In genomic region chr17:87448339-87448738, GRCm38 (mm10) we compare ENCODE assay signal across 26 mouse cellular contexts. TPM values are rescaled to one million over a fixed set of nuclear protein-coding genes. Genes with fewer than 3 reads are reported as not detected.
DNase-seq lines count a peak whose midpoint lies in the region; ATAC-seq and TF ChIP-seq lines count a peak whose summit lies in the region.
"Had no signal": no experiment of that assay in that cellular context is flagged by ENCODE, and none has a peak within 500 bp of the region (broad histone marks: within the 10 kb centered on the region; RNA-seq: fewer than 3 reads in every experiment).

No protein-coding gene starts in this region.

- no peak overlapping the region for H3K4me3 ChIP-seq in gastrocnemius, adult 2 months
- no peak overlapping the region for H3K4me3 ChIP-seq in midbrain, embryonic 15.5 days
- H3K4me3 ChIP-seq in midbrain, embryonic 11.5 days (ENCODE audit: low read depth, low read length): no peak overlapping the region
- H3K4me3 ChIP-seq in hindbrain, embryonic 16.5 days (ENCODE audit: low read length): no peak overlapping the region
- H3K4me3 ChIP-seq in neural tube, embryonic 15.5 days (replicated peaks): no peak overlapping the region

- 86% methylated on average over 9 of the region's 9 CpGs for WGBS in midbrain, embryonic 15.5 days
- WGBS in midbrain, embryonic 11.5 days: 94% methylated on average over 9 of the region's 9 CpGs
- WGBS in hindbrain, embryonic 16.5 days: 77% methylated on average over 9 of the region's 9 CpGs
- WGBS in neural tube, embryonic 15.5 days: 85% methylated on average over 9 of the region's 9 CpGs

- H3K36me3 ChIP-seq in midbrain, embryonic 15.5 days (replicated peaks): no peaks in the 10 kb centered on the region
- H3K36me3 ChIP-seq in midbrain, embryonic 11.5 days (ENCODE audit: control insufficient read depth, insufficient read depth, low read length): no peaks in the 10 kb centered on the region
- H3K36me3 ChIP-seq in hindbrain, embryonic 16.5 days (ENCODE audit: control insufficient read depth, insufficient read depth, low read length): no peaks in the 10 kb centered on the region
- H3K36me3 ChIP-seq in neural tube, embryonic 15.5 days: no peaks in the 10 kb centered on the region
- H3K36me3 ChIP-seq: embryonic facial prominence, embryonic 13.5 days; limb, embryonic 13.5 days; midbrain, embryonic 12.5 days had no signal

- H3K4me1 ChIP-seq in midbrain, embryonic 15.5 days: peaks cover 23% of the 10 kb centered on the region
- peaks cover 19% of the 10 kb centered on the region for H3K4me1 ChIP-seq in midbrain, embryonic 11.5 days (ENCODE audit: control insufficient read depth, insufficient read depth, low read length)
- H3K4me1 ChIP-seq in hindbrain, embryonic 16.5 days (ENCODE audit: control insufficient read depth, insufficient read depth, low read depth, low read length): peaks cover 18% of the 10 kb centered on the region
- peaks cover 22% of the 10 kb centered on the region for H3K4me1 ChIP-seq in neural tube, embryonic 15.5 days

- no peak overlapping the region for H3K9ac ChIP-seq in midbrain, embryonic 15.5 days
- H3K9ac ChIP-seq in midbrain, embryonic 11.5 days (ENCODE audit: low read length): no peak overlapping the region
- no peak overlapping the region for H3K9ac ChIP-seq in hindbrain, embryonic 16.5 days (ENCODE audit: low read depth, low read length)
- no peak overlapping the region for H3K9ac ChIP-seq in neural tube, embryonic 15.5 days (replicated peaks)

- no peaks in the 10 kb centered on the region for H3K27me3 ChIP-seq in midbrain, embryonic 15.5 days (replicated peaks)
- H3K27me3 ChIP-seq in midbrain, embryonic 11.5 days (ENCODE audit: control insufficient read depth, insufficient read depth, low read length): no peaks in the 10 kb centered on the region
- no peaks in the 10 kb centered on the region for H3K27me3 ChIP-seq in hindbrain, embryonic 16.5 days (replicated peaks; ENCODE audit: control insufficient read depth, insufficient read depth, low read length)
- H3K27me3 ChIP-seq in neural tube, embryonic 15.5 days (replicated peaks): no peaks in the 10 kb centered on the region
- H3K27me3 ChIP-seq: embryonic facial prominence, embryonic 13.5 days; heart, embryonic 12.5 days; limb, embryonic 13.5 days; Patski had no signal

- no peaks in the 10 kb centered on the region for H3K9me3 ChIP-seq in midbrain, embryonic 15.5 days
- H3K9me3 ChIP-seq in midbrain, embryonic 11.5 days (ENCODE audit: control insufficient read depth, low read length): no peaks in the 10 kb centered on the region
- no peaks in the 10 kb centered on the region for H3K9me3 ChIP-seq in hindbrain, embryonic 16.5 days (ENCODE audit: control insufficient read depth, low read length)
- no peaks in the 10 kb centered on the region for H3K9me3 ChIP-seq in neural tube, embryonic 15.5 days (replicated peaks)
- H3K9me3 ChIP-seq: embryonic facial prominence, embryonic 13.5 days; heart, embryonic 12.5 days; limb, embryonic 13.5 days; midbrain, embryonic 12.5 days had no signal

- peak overlapping the region; percentile 99; the same call in 1 of the 2 replicates for H3K27ac ChIP-seq in gastrocnemius, adult 2 months
- peak overlapping the region; percentile 99; the same call in 1 of the 2 replicates for H3K27ac ChIP-seq in midbrain, embryonic 15.5 days
- H3K27ac ChIP-seq in midbrain, embryonic 11.5 days (ENCODE audit: low read depth, low read length): no peak overlapping the region
- peak overlapping the region; percentile 99; the same call in 1 of the 2 replicates for H3K27ac ChIP-seq in hindbrain, embryonic 16.5 days (ENCODE audit: low read depth, low read length)
- peak overlapping the region; percentile 98 for H3K27ac ChIP-seq in neural tube, embryonic 15.5 days (replicated peaks)
- H3K27ac ChIP-seq: limb, embryonic 13.5 days had no signal

- ATAC-seq in midbrain, embryonic 15.5 days (replicated peaks): no peak
- no peak for ATAC-seq in midbrain, embryonic 11.5 days (ENCODE audit: low FRiP score)
- ATAC-seq in hindbrain, embryonic 16.5 days: no peak
- no peak for ATAC-seq in neural tube, embryonic 15.5 days (ENCODE audit: low FRiP score)
- ATAC-seq: activated CD4-positive, CD25-positive, alpha-beta regulatory T cell, adult 4 months; intestine, postnatal 0 days; Patski had no signal

- TF ChIP-seq CTCF in gastrocnemius, adult 2 months (IDR thresholded peaks at IDR 0.05): no peak

- no peak overlapping the region for H3K4me2 ChIP-seq in midbrain, embryonic 15.5 days
- no peak overlapping the region for H3K4me2 ChIP-seq in midbrain, embryonic 11.5 days
- H3K4me2 ChIP-seq in hindbrain, embryonic 16.5 days (ENCODE audit: low read length): no peak overlapping the region
- no peak overlapping the region for H3K4me2 ChIP-seq in neural tube, embryonic 15.5 days

- intact Hi-C loops in gastrocnemius, adult 2 months (cut with DNase I): loop anchor here (5.0 kb wide), 1 partner anchor 124 kb away; no protein-coding TSS in a partner anchor

- no peak for DNase-seq in gastrocnemius, adult 2 months
- DNase-seq in gastrocnemius, adult 8-10 months (ENCODE audit: low spot score in 2 of 2): no peak
- DNase-seq in midbrain, embryonic 11.5 days (ENCODE audit: low spot score, missing footprints): no peak
- no peak for DNase-seq in right cerebral cortex, adult 2 months (ENCODE audit: low spot score in 2 of 2)
- DNase-seq: adrenal gland, postnatal 36 days; gastrocnemius, postnatal 36 days; heart, postnatal 4 days; kidney, postnatal 14 days; layer of hippocampus, adult 9-11 months; lung, embryonic 14.5 days; lung, postnatal 4 days; thymus, postnatal 4 days had no signal

RNA-seq across cellular contexts. Expression of gene Calm2, which starts 1.6 kb away (rescaled TPM):
- total RNA-seq in gastrocnemius, adult 2 months (2021): 100 to 1,000 TPM; 181 to 192 TPM
- total RNA-seq in gastrocnemius, adult 8-10 months (2022): 100 to 1,000 TPM; 155 to 194 (median 178) TPM
- 1,861 and 1,975 TPM in 2 replicates for polyA plus RNA-seq in midbrain, embryonic 15.5 days (2015; fragmentation: Nextera tagmentation; extraction: Ambion mirVana)
- polyA plus RNA-seq in midbrain, embryonic 11.5 days (2014; fragmentation: Nextera tagmentation; extraction: Ambion mirVana): 1,326 and 1,445 TPM in 2 replicates
- 2,782 and 3,155 TPM in 2 replicates for polyA plus RNA-seq in hindbrain, embryonic 16.5 days (2015; fragmentation: Nextera tagmentation; extraction: Ambion mirVana)
- 3,061 and 3,386 TPM in 2 replicates for polyA plus RNA-seq in neural tube, embryonic 15.5 days (2015; fragmentation: Nextera tagmentation; extraction: Ambion mirVana)

RNA-seq across cellular contexts. Expression of gene Stpg4, which starts 20.8 kb away (rescaled TPM):
- not detected for total RNA-seq in gastrocnemius, adult 2 months (2021)
- total RNA-seq in gastrocnemius, adult 8-10 months (2022): not detected
- 0.42 and 0.54 TPM in 2 replicates for polyA plus RNA-seq in midbrain, embryonic 15.5 days (2015; fragmentation: Nextera tagmentation; extraction: Ambion mirVana)
- polyA plus RNA-seq in midbrain, embryonic 11.5 days (2014; fragmentation: Nextera tagmentation; extraction: Ambion mirVana): not detected in 2 replicates
- 0.19 TPM in 1 of 2 replicates, not detected in the other for polyA plus RNA-seq in hindbrain, embryonic 16.5 days (2015; fragmentation: Nextera tagmentation; extraction: Ambion mirVana)
- polyA plus RNA-seq in neural tube, embryonic 15.5 days (2015; fragmentation: Nextera tagmentation; extraction: Ambion mirVana): 0.26 TPM in 1 of 2 replicates, not detected in the other
- total RNA-seq: adrenal gland, postnatal 36 days; gastrocnemius, postnatal 36 days; heart, postnatal 4 days had no signal
- polyA plus RNA-seq: activated CD4-positive, CD25-positive, alpha-beta regulatory T cell, adult 4 months; cerebellum, adult 2 months; cortical plate, adult 2 months; embryonic facial prominence, embryonic 13.5 days; frontal cortex, adult 2 months; heart, embryonic 12.5 days; intestine, postnatal 0 days; limb, embryonic 13.5 days; lung, embryonic 14.5 days; midbrain, embryonic 12.5 days; neural tube, embryonic 11.5 days; Patski had no signal
